In genomic region chr12:111712476-111712875, GRCm38 (mm10) we compare ENCODE assay signal across 8 mouse cellular contexts. TPM values are rescaled to one million over a fixed set of nuclear protein-coding genes. Genes with fewer than 3 reads are reported as not detected.
DNase-seq lines count a peak whose midpoint lies in the region; TF ChIP-seq lines count a peak whose summit lies in the region.

No protein-coding gene starts in this region.

- no peak for TF ChIP-seq EP300 in heart, adult 2 months (IDR thresholded peaks at IDR 0.05; ENCODE audit: insufficient read depth, low read depth, low read length)
- TF ChIP-seq EP300 in ES-Bruce4 (IDR thresholded peaks at IDR 0.05; ENCODE audit: insufficient read depth, low read depth, low read length) = no peak

- peak overlapping the region; percentile 86 for H3K4me3 ChIP-seq in heart, adult 2 months
- peak overlapping the region; percentile 78 for H3K4me3 ChIP-seq in ES-Bruce4 (ENCODE audit: low read depth, low read length)
- peak overlapping the region; percentile 71 for H3K4me3 ChIP-seq in embryonic fibroblast, embryonic 13.5 days (ENCODE audit: insufficient read depth, low read length)

- TF ChIP-seq POLR2A in heart, adult 2 months (IDR thresholded peaks at IDR 0.05; ENCODE audit: insufficient read depth, low read depth, low read length) = no peak
- no peak for TF ChIP-seq POLR2A in ES-Bruce4 (IDR thresholded peaks at IDR 0.05; ENCODE audit: insufficient read depth, low read length)
- no peak for TF ChIP-seq POLR2A in embryonic fibroblast, embryonic 13.5 days (IDR thresholded peaks at IDR 0.05; ENCODE audit: low read depth, low read length)

- peaks cover 32% of the 10 kb centered on the region for H3K36me3 ChIP-seq in heart, adult 2 months (ENCODE audit: control insufficient read depth, insufficient read depth, low read length)
- peaks cover 14% of the 10 kb centered on the region for H3K36me3 ChIP-seq in ES-Bruce4 (ENCODE audit: control insufficient read depth, insufficient read depth, low read length, poor library complexity, severe bottlenecking)

- no peak for DNase-seq in heart, adult 2 months
- no peak for DNase-seq in heart, postnatal 36 days
- DNase-seq in kidney, postnatal 25 days = peak; percentile 27 to 63
- peak; percentile 31 for DNase-seq in naive thymus-derived CD4-positive, alpha-beta T cell, adult 2 months (ENCODE audit: low read depth)
- no peak for DNase-seq in right cerebral cortex, adult 2 months (ENCODE audit: low spot score in 2 of 2)
- no peak for DNase-seq in cerebellum, adult 8-10 months

- no peaks in the 10 kb centered on the region for H3K9me3 ChIP-seq in ES-Bruce4 (replicated peaks; ENCODE audit: control insufficient read depth, insufficient read depth, low read length, poor library complexity, severe bottlenecking)

- H3K9ac ChIP-seq in heart, adult 2 months (ENCODE audit: low read depth, low read length) = peak overlapping the region; percentile 94
- H3K9ac ChIP-seq in ES-Bruce4 (ENCODE audit: low read depth, poor library complexity, severe bottlenecking) = peak overlapping the region; percentile 79

- WGBS in heart, adult 2 months = under 1% methylated on average over 33 of the region's 33 CpGs

- no peaks in the 10 kb centered on the region for H3K27me3 ChIP-seq in heart, adult 2 months (ENCODE audit: control insufficient read depth, insufficient read depth, low read length)
- H3K27me3 ChIP-seq in ES-Bruce4 (ENCODE audit: control insufficient read depth, insufficient read depth, low read length, poor library complexity, severe bottlenecking) = no peaks in the 10 kb centered on the region

- peak overlapping the region; percentile 94 for H3K27ac ChIP-seq in heart, adult 2 months
- no peak overlapping the region for H3K27ac ChIP-seq in ES-Bruce4 (ENCODE audit: insufficient read depth, low read length)
- H3K27ac ChIP-seq in embryonic fibroblast, embryonic 13.5 days (ENCODE audit: insufficient read depth, low read length) = peak overlapping the region; percentile 25; the same call in 1 of the 2 replicates

- peaks cover 19% of the 10 kb centered on the region for H3K4me1 ChIP-seq in heart, adult 2 months (ENCODE audit: control insufficient read depth, insufficient read depth, low read length)
- H3K4me1 ChIP-seq in ES-Bruce4 (ENCODE audit: control insufficient read depth, insufficient read depth, low read length) = no peaks in the 10 kb centered on the region
- H3K4me1 ChIP-seq in embryonic fibroblast, embryonic 13.5 days (ENCODE audit: control insufficient read depth, insufficient read depth, low read length) = peaks cover 4% of the 10 kb centered on the region; the same call in 1 of the 2 replicates

- intact Hi-C loops in heart, adult 2 months (cut with DNase I) = loop anchor here (2.0 kb wide), 2 partner anchors 20 to 34 kb away; partner anchors contain the start of gene Trmt61a
- intact Hi-C loops in heart, postnatal 36 days (cut with DNase I) = no loop called here

- TF ChIP-seq CTCF in heart, adult 2 months (IDR thresholded peaks at IDR 0.05) = no peak
- no peak for TF ChIP-seq CTCF in ES-Bruce4 (IDR thresholded peaks at IDR 0.05; ENCODE audit: low read depth, low read length)
- TF ChIP-seq CTCF in embryonic fibroblast, embryonic 13.5 days (IDR thresholded peaks at IDR 0.05; ENCODE audit: borderline replicate concordance, insufficient read depth, low read length) = no peak

- H3K79me2 ChIP-seq in heart, adult 2 months (replicated peaks; ENCODE audit: control insufficient read depth, insufficient read depth, low read length) = no peaks in the 10 kb centered on the region; the same call in 1 of the 2 replicates

RNA-seq across cellular contexts. Expression of gene Bag5, which starts 0.6 kb away (rescaled TPM):
- total RNA-seq in heart, adult 2 months (2021) = 10 to 100 TPM; 18.8 to 22.8 TPM
- 9.8 and 15.9 TPM in 2 replicates for polyA plus RNA-seq in heart, adult 2 months (2012; rRNA removed)
- total RNA-seq in heart, postnatal 36 days (2021) = 10 to 100 TPM; 19.5 to 20.4 TPM
- polyA plus RNA-seq in ES-Bruce4 (2011; ENCODE audit: insufficient read depth, insufficient read length, low read depth, missing spikeins) = 13.4 and 14.6 TPM in 2 replicates
- polyA plus RNA-seq in embryonic fibroblast, embryonic 13.5 days (2011; ENCODE audit: insufficient read length, low read depth, missing spikeins) = 29.3 and 35.9 TPM in 2 replicates

RNA-seq across cellular contexts. Expression of gene Apopt1, which starts 0.6 kb away (rescaled TPM):
- 10 to 100 TPM; 32.0 to 36.3 TPM for total RNA-seq in heart, adult 2 months (2021)
- 31.4 and 31.7 TPM in 2 replicates for polyA plus RNA-seq in heart, adult 2 months (2012; rRNA removed)
- 10 to 100 TPM; 38.4 to 40.6 TPM for total RNA-seq in heart, postnatal 36 days (2021)
- 49.1 and 49.4 TPM in 2 replicates for polyA plus RNA-seq in ES-Bruce4 (2011; ENCODE audit: insufficient read depth, insufficient read length, low read depth, missing spikeins)
- 29.9 and 38.2 TPM in 2 replicates for polyA plus RNA-seq in embryonic fibroblast, embryonic 13.5 days (2011; ENCODE audit: insufficient read length, low read depth, missing spikeins)

RNA-seq across cellular contexts. Expression of gene Trmt61a, which starts 34.6 kb away (rescaled TPM):
- total RNA-seq in heart, adult 2 months (2021) = 1 to 10 TPM; 4.5 to 5.4 TPM
- polyA plus RNA-seq in heart, adult 2 months (2012; rRNA removed) = 7.6 and 11.8 TPM in 2 replicates
- total RNA-seq in heart, postnatal 36 days (2021) = 1 to 10 TPM; 3.8 to 6.6 TPM
- polyA plus RNA-seq in ES-Bruce4 (2011; ENCODE audit: insufficient read depth, insufficient read length, low read depth, missing spikeins) = 13.0 and 14.8 TPM in 2 replicates
- polyA plus RNA-seq in embryonic fibroblast, embryonic 13.5 days (2011; ENCODE audit: insufficient read length, low read depth, missing spikeins) = 9.0 and 13.0 TPM in 2 replicates

RNA-seq across cellular contexts. Expression of gene Ckb, which starts 40.3 kb away (rescaled TPM):
- total RNA-seq in heart, adult 2 months (2021) = 10 to 100 TPM; 65.3 to 81.4 TPM
- 115 and 120 TPM in 2 replicates for polyA plus RNA-seq in heart, adult 2 months (2012; rRNA removed)
- total RNA-seq in heart, postnatal 36 days (2021) = 10 to 100 TPM; 71.6 to 84.7 TPM
- polyA plus RNA-seq in ES-Bruce4 (2011; ENCODE audit: insufficient read depth, insufficient read length, low read depth, missing spikeins) = 140 and 147 TPM in 2 replicates
- 43.8 and 84.3 TPM in 2 replicates for polyA plus RNA-seq in embryonic fibroblast, embryonic 13.5 days (2011; ENCODE audit: insufficient read length, low read depth, missing spikeins)

RNA-seq across cellular contexts. Expression of gene Klc1, which starts 46.2 kb away (rescaled TPM):
- 10 to 100 TPM; 83.8 to 83.9 TPM for total RNA-seq in heart, adult 2 months (2021)
- 80.8 and 105 TPM in 2 replicates for polyA plus RNA-seq in heart, adult 2 months (2012; rRNA removed)
- total RNA-seq in heart, postnatal 36 days (2021) = 10 to 100 TPM; 84.4 to 94.2 TPM
- 92.2 and 92.5 TPM in 2 replicates for polyA plus RNA-seq in ES-Bruce4 (2011; ENCODE audit: insufficient read depth, insufficient read length, low read depth, missing spikeins)
- 103 and 124 TPM in 2 replicates for polyA plus RNA-seq in embryonic fibroblast, embryonic 13.5 days (2011; ENCODE audit: insufficient read length, low read depth, missing spikeins)

Comparison
In these comparisons a context has a peak if more than half of its experiments do, and no peak if none do; other contexts are left out.
1. DNase-seq: peak in kidney, postnatal 25 days (2 of 2) and naive thymus-derived CD4-positive, alpha-beta T cell, adult 2 months (single experiment); none in heart, adult 2 months (0 of 2), heart, postnatal 36 days (0 of 2), right cerebral cortex, adult 2 months (0 of 2) and cerebellum, adult 8-10 months (single experiment).
2. Peak in every context shown above with its lines, with median percentiles within 50 percentile points of each other: H3K4me3 ChIP-seq.